Mouse (Mus musculus) c-Kit-positive CD71-positive TER-119-negative erythroid progenitor cells, embryonic 14.5 days (primary cell): Measurements from ENCODE around the gene Sf3b2.
A peak's percentile ranks its signal among the peaks of the same experiment; 100 is the strongest.

Source experiments
- DNase-seq: peaks from one replicate; pipeline ENCODE4 v3.0.0-alpha.2; 2013; ENCODE audit warnings: low read depth

The Sf3b2 gene

GRCm38 (mm10) chr19:5294972-5295735 lies at the start of gene Sf3b2:
Gene Sf3b2 (minus strand): TSS chr19:5295455.
- peak; percentile 99 for DNase-seq

- DNase-seq = no peak
Observed at GRCm38 (mm10) chr19:5341360-5341759, 46.1 kb upstream of the Sf3b2 start.

- DNase-seq = peak; percentile 52
Observed at GRCm38 (mm10) chr19:5337975-5338374, 42.7 kb upstream of the Sf3b2 start.

- no peak for DNase-seq
Observed at GRCm38 (mm10) chr19:5335441-5335840, 40.2 kb upstream of the Sf3b2 start, which contains the start of gene Catsper1. Gene Catsper1 (plus strand): TSS chr19:5335741.

GRCm38 (mm10) chr19:5334741-5335140 lies 39.5 kb upstream of the Sf3b2 start:
- no peak for DNase-seq

GRCm38 (mm10) chr19:5327970-5328369 lies 32.7 kb upstream of the Sf3b2 start:
- DNase-seq = no peak

GRCm38 (mm10) chr19:5323801-5324200 lies 28.5 kb upstream of the Sf3b2 start:
- no peak for DNase-seq

GRCm38 (mm10) chr19:5313189-5313588 lies 17.9 kb upstream of the Sf3b2 start:
- no peak for DNase-seq

- DNase-seq = no peak
Observed at GRCm38 (mm10) chr19:5309025-5309424, 13.8 kb upstream of the Sf3b2 start.

- no peak for DNase-seq
Observed at GRCm38 (mm10) chr19:5306968-5307734, 11.9 kb upstream of the Sf3b2 start.

- no peak for DNase-seq
Observed at GRCm38 (mm10) chr19:5306279-5306678, 11.0 kb upstream of the Sf3b2 start.

- DNase-seq = peak; percentile 35
Observed at GRCm38 (mm10) chr19:5302455-5302854, 7.2 kb upstream of the Sf3b2 start.

GRCm38 (mm10) chr19:5300588-5300987 lies 5.3 kb upstream of the Sf3b2 start:
- DNase-seq = no peak

GRCm38 (mm10) chr19:5297903-5298800 lies 2.9 kb upstream of the Sf3b2 start, which contains the start of gene Gal3st3:
Gene Gal3st3 (plus strand): TSS chr19:5298331.
- DNase-seq = no peak

GRCm38 (mm10) chr19:5296630-5297029 lies 1.4 kb upstream of the Sf3b2 start:
- no peak for DNase-seq

GRCm38 (mm10) chr19:5295736-5296075 lies 451 bp upstream of the Sf3b2 start:
- no peak for DNase-seq

- no peak for DNase-seq
Observed at GRCm38 (mm10) chr19:5278381-5278780, 16.9 kb downstream of the Sf3b2 start.

GRCm38 (mm10) chr19:5277140-5277539 lies 18.1 kb downstream of the Sf3b2 start:
- no peak for DNase-seq

- DNase-seq = no peak
Observed at GRCm38 (mm10) chr19:5276531-5276930, 18.7 kb downstream of the Sf3b2 start.

- no peak for DNase-seq
Observed at GRCm38 (mm10) chr19:5275736-5276135, 19.5 kb downstream of the Sf3b2 start.

GRCm38 (mm10) chr19:5274641-5275040 lies 20.6 kb downstream of the Sf3b2 start:
- no peak for DNase-seq

GRCm38 (mm10) chr19:5273916-5274315 lies 21.3 kb downstream of the Sf3b2 start:
- no peak for DNase-seq
